9 mouse cellular contexts compared by ENCODE assay signal in the genomic region with DNA sequence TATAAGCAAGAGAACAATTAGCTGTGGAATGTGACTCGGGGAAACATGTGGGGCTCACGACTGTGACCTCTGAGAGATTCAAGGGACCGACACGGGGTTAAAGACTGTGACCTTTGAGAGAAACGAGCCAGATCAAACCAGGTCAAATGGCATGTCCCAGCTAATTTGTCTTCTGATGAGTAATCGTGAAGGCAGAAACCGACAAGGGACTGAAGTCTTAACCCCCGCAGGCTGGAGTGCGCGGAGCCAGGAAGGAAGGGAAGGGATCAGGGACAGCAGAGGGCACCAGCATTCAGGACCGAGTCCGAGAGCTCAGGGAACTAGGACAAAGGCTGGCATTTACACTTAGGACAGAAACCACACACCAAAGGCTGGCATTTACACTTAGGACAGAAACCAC. TPM values are rescaled to one million over a fixed set of nuclear protein-coding genes. Genes with fewer than 3 reads are reported as not detected.
DNase-seq lines count a peak whose midpoint lies in the region; ATAC-seq and TF ChIP-seq lines count a peak whose summit lies in the region.
"Had no signal": no experiment of that assay in that cellular context is flagged by ENCODE, and none has a peak within 500 bp of the region (broad histone marks: within the 10 kb centered on the region; RNA-seq: fewer than 3 reads in every experiment).

No protein-coding gene starts in this region.

- no peaks in the 10 kb centered on the region; the same call in 1 of the 2 replicates for H3K4me1 ChIP-seq in embryonic facial prominence, embryonic 11.5 days (ENCODE audit: control insufficient read depth, insufficient read depth, low read length)
- H3K4me1 ChIP-seq in midbrain, embryonic 16.5 days (ENCODE audit: control insufficient read depth, insufficient read depth, low read length), result peaks cover 21% of the 10 kb centered on the region

- H3K27ac ChIP-seq in gastrocnemius, adult 2 months, result no peak overlapping the region
- H3K27ac ChIP-seq in embryonic facial prominence, embryonic 11.5 days (replicated peaks; ENCODE audit: low read depth, low read length), result no peak overlapping the region
- no peak overlapping the region for H3K27ac ChIP-seq in midbrain, embryonic 16.5 days (ENCODE audit: low read length)
- H3K27ac ChIP-seq: liver, embryonic 14.5 days had no signal

- no peak for ATAC-seq in embryonic facial prominence, embryonic 11.5 days (replicated peaks; ENCODE audit: insufficient number of reproducible peaks, low FRiP score, low TSS enrichment, low read depth)
- no peak for ATAC-seq in midbrain, embryonic 16.5 days

- peak overlapping the region; percentile 2; the same call in 1 of the 2 replicates for H3K9ac ChIP-seq in embryonic facial prominence, embryonic 11.5 days (replicated peaks; ENCODE audit: low read length)
- H3K9ac ChIP-seq in midbrain, embryonic 16.5 days (ENCODE audit: low read depth, low read length), result 0 out of 2 replicates have a peak overlapping the region, but pooled peaks have one; percentile 23
- H3K9ac ChIP-seq: liver, embryonic 14.5 days had no signal

- H3K36me3 ChIP-seq in embryonic facial prominence, embryonic 11.5 days (replicated peaks; ENCODE audit: control insufficient read depth, insufficient read depth, low read depth, low read length), result no peaks in the 10 kb centered on the region
- H3K36me3 ChIP-seq in midbrain, embryonic 16.5 days (ENCODE audit: control insufficient read depth, insufficient read depth, low read length), result no peaks in the 10 kb centered on the region

- intact Hi-C loops in gastrocnemius, adult 2 months (cut with DNase I), result loop anchor here (5.0 kb wide), 1 partner anchor 48 kb away; a partner anchor contains a TSS
- intact Hi-C loops in gastrocnemius, postnatal 36 days (cut with DNase I), result no loop called here

- H3K27me3 ChIP-seq in embryonic facial prominence, embryonic 11.5 days (ENCODE audit: control insufficient read depth, insufficient read depth, low read length), result no peaks in the 10 kb centered on the region
- no peaks in the 10 kb centered on the region for H3K27me3 ChIP-seq in midbrain, embryonic 16.5 days (ENCODE audit: control insufficient read depth, insufficient read depth, low read depth, low read length)

- H3K4me3 ChIP-seq in gastrocnemius, adult 2 months, result no peak overlapping the region
- H3K4me3 ChIP-seq in embryonic facial prominence, embryonic 11.5 days (ENCODE audit: low read depth, low read length), result no peak overlapping the region
- H3K4me3 ChIP-seq in midbrain, embryonic 16.5 days (ENCODE audit: low read depth, low read length), result no peak overlapping the region

- H3K4me2 ChIP-seq in embryonic facial prominence, embryonic 11.5 days (ENCODE audit: low read depth, low read length), result no peak overlapping the region
- H3K4me2 ChIP-seq in midbrain, embryonic 16.5 days (ENCODE audit: low read length), result no peak overlapping the region

- TF ChIP-seq CTCF in gastrocnemius, adult 2 months (IDR thresholded peaks at IDR 0.05), result 0 out of 2 replicates have a peak, but pooled peaks have one; percentile 3

- no peaks in the 10 kb centered on the region for H3K9me3 ChIP-seq in embryonic facial prominence, embryonic 11.5 days (replicated peaks; ENCODE audit: control insufficient read depth, low read length)
- H3K9me3 ChIP-seq in midbrain, embryonic 16.5 days (replicated peaks; ENCODE audit: control insufficient read depth, low read length, poor library complexity, severe bottlenecking), result no peaks in the 10 kb centered on the region

- no peak for DNase-seq in gastrocnemius, adult 2 months
- no peak for DNase-seq in gastrocnemius, postnatal 4 days (ENCODE audit: low spot score in 2 of 2)
- peak; percentile 56 for DNase-seq in ZHBTc4 (ENCODE audit: low read depth, low spot score)
- DNase-seq in embryonic facial prominence, embryonic 11.5 days (ENCODE audit: low spot score), result peak; percentile 9
- no peak for DNase-seq in thymus, postnatal 4 days
- DNase-seq in gastrocnemius, postnatal 36 days, result no peak
- no peak for DNase-seq in heart, adult 8-10 months (ENCODE audit: low spot score)

- WGBS in embryonic facial prominence, embryonic 11.5 days, result 1% methylated on average over 12 of the region's 12 CpGs
- WGBS in midbrain, embryonic 16.5 days, result 11% methylated on average over 12 of the region's 12 CpGs

RNA-seq across cellular contexts. Expression of a gene that starts 29.4 kb away (rescaled TPM):
- total RNA-seq in gastrocnemius, adult 2 months (2021), result 10 to 100 TPM; 59.4 to 84.7 TPM
- 10 to 100 TPM; 26.8 to 32.0 TPM for total RNA-seq in gastrocnemius, postnatal 4 days (2021)
- 71.9 and 72.7 TPM in 2 replicates for polyA plus RNA-seq in embryonic facial prominence, embryonic 11.5 days (2014; fragmentation: Nextera tagmentation; extraction: Ambion mirVana)
- polyA plus RNA-seq in midbrain, embryonic 16.5 days (2015; fragmentation: Nextera tagmentation; extraction: Ambion mirVana), result 24.6 and 24.9 TPM in 2 replicates
- total RNA-seq in gastrocnemius, postnatal 36 days (2021), result 10 to 100 TPM; 57.1 to 66.1 TPM
- 10 to 100 TPM; 58.0 to 62.6 (median 61.6) TPM for total RNA-seq in heart, adult 8-10 months (2022)

RNA-seq across cellular contexts. Expression of a gene that starts 45.9 kb away (rescaled TPM):
- 10 to 100 TPM; 18.2 to 22.5 TPM for total RNA-seq in gastrocnemius, adult 2 months (2021)
- total RNA-seq in gastrocnemius, postnatal 4 days (2021), result 10 to 100 TPM; 21.9 to 23.7 TPM
- 38.4 and 40.5 TPM in 2 replicates for polyA plus RNA-seq in embryonic facial prominence, embryonic 11.5 days (2014; fragmentation: Nextera tagmentation; extraction: Ambion mirVana)
- 43.1 and 43.6 TPM in 2 replicates for polyA plus RNA-seq in midbrain, embryonic 16.5 days (2015; fragmentation: Nextera tagmentation; extraction: Ambion mirVana)
- total RNA-seq in gastrocnemius, postnatal 36 days (2021), result 10 to 100 TPM; 13.8 to 16.6 TPM
- 10 to 100 TPM; 20.8 to 26.5 (median 23.6) TPM for total RNA-seq in heart, adult 8-10 months (2022)

RNA-seq across cellular contexts. Expression of a gene that starts 47.2 kb away (rescaled TPM):
- total RNA-seq in gastrocnemius, adult 2 months (2021), result 1 to 10 TPM; 6.5 to 7.2 TPM
- total RNA-seq in gastrocnemius, postnatal 4 days (2021), result 1 to 10 TPM; 8.4 to 8.7 TPM
- polyA plus RNA-seq in embryonic facial prominence, embryonic 11.5 days (2014; fragmentation: Nextera tagmentation; extraction: Ambion mirVana), result 33.9 and 38.5 TPM in 2 replicates
- 69.7 and 70.7 TPM in 2 replicates for polyA plus RNA-seq in midbrain, embryonic 16.5 days (2015; fragmentation: Nextera tagmentation; extraction: Ambion mirVana)
- total RNA-seq in gastrocnemius, postnatal 36 days (2021), result 1 to 10 TPM; 4.7 to 7.1 TPM
- 1 to 10 TPM; 8.9 to 9.6 (median 9.0) TPM for total RNA-seq in heart, adult 8-10 months (2022)

RNA-seq across cellular contexts. Expression of a gene that starts 55.0 kb away (rescaled TPM):
- 1 to 10 TPM; 6.2 to 7.7 TPM for total RNA-seq in gastrocnemius, adult 2 months (2021)
- total RNA-seq in gastrocnemius, postnatal 4 days (2021), result 10 to 100 TPM; 10.3 to 10.8 TPM
- polyA plus RNA-seq in embryonic facial prominence, embryonic 11.5 days (2014; fragmentation: Nextera tagmentation; extraction: Ambion mirVana), result 28.0 and 28.5 TPM in 2 replicates
- 22.4 and 25.8 TPM in 2 replicates for polyA plus RNA-seq in midbrain, embryonic 16.5 days (2015; fragmentation: Nextera tagmentation; extraction: Ambion mirVana)
- total RNA-seq in gastrocnemius, postnatal 36 days (2021), result 1 to 10 TPM; 4.9 to 6.0 TPM
- total RNA-seq in heart, adult 8-10 months (2022), result 1 to 10 TPM; 6.7 to 9.4 (median 8.2) TPM

Comparison
In these comparisons a context has a peak if more than half of its experiments do, and no peak if none do; other contexts are left out.
1. DNase-seq: peak in ZHBTc4 (single experiment) and embryonic facial prominence, embryonic 11.5 days (single experiment); none in gastrocnemius, adult 2 months (single experiment), gastrocnemius, postnatal 4 days (0 of 2), thymus, postnatal 4 days (single experiment), gastrocnemius, postnatal 36 days (0 of 2) and heart, adult 8-10 months (single experiment).